Mouse (Mus musculus) stomach, postnatal 0 days (tissue): ENCODE results near the gene 1700088E04Rik. TPM values are rescaled to one million over a fixed set of nuclear protein-coding genes. Genes with fewer than 3 reads are reported as not detected.
A peak's percentile ranks its signal among the peaks of the same experiment; 100 is the strongest.

Experiments
- ATAC-seq: fragments of 200-750 bp; cut with Nextera tagmentation; 2 replicates; pipeline ENCODE4 v1.8.0; 2017; ENCODE audit not compliant: low FRiP score, low TSS enrichment
- DNase-seq: peaks from one replicate; pipeline ENCODE4 v3.0.0-alpha.2; 2016; ENCODE audit warnings: low spot score
- H3K27ac ChIP-seq: fragments of 300-500 bp; sonication (generic); replicated peaks from 2 replicates; pipeline ENCODE4 v1.5.1; 2014; ENCODE audit warnings: mild to moderate bottlenecking, control low read depth
- H3K27me3 ChIP-seq: fragments of 300-500 bp; sonication (generic); 2 replicates; pipeline ENCODE4 v1.6.1; 2014; ENCODE audit warnings: low read length; ENCODE audit not compliant: control insufficient read depth, insufficient read depth
- H3K36me3 ChIP-seq: fragments of 300-500 bp; sonication (generic); 2 replicates; pipeline ENCODE4 v1.6.1; 2014; ENCODE audit warnings: low read length, mixed read lengths; ENCODE audit not compliant: control insufficient read depth, insufficient read depth
- H3K4me1 ChIP-seq: fragments of 300-500 bp; sonication (generic); replicated peaks from 2 replicates; pipeline ENCODE4 v1.6.1; 2014; ENCODE audit warnings: antibody characterized with exemption; ENCODE audit not compliant: control insufficient read depth, insufficient read depth
- H3K4me2 ChIP-seq: fragments of 300-500 bp; sonication (generic); replicated peaks from 2 replicates; pipeline ENCODE4 v1.6.1; 2014; ENCODE audit warnings: low read depth, mild to moderate bottlenecking, control low read depth, moderate library complexity
- H3K4me3 ChIP-seq: fragments of 300-500 bp; sonication (generic); 2 replicates; pipeline ENCODE4 v1.5.1; 2014; ENCODE audit warnings: low read depth, low read length, control low read depth
- H3K9ac ChIP-seq: fragments of 300-500 bp; sonication (generic); 2 replicates; pipeline ENCODE4 v1.6.1; 2014; ENCODE audit warnings: mild to moderate bottlenecking, low read length, control low read depth, mixed read lengths
- H3K9me3 ChIP-seq: fragments of 300-500 bp; sonication (generic); 2 replicates; pipeline ENCODE4 v1.6.1; 2016; ENCODE audit warnings: low read length; ENCODE audit not compliant: control insufficient read depth
- CTCF ChIP-seq: IDR thresholded peaks from 2 replicates; pipeline ENCODE4 v1.5.1; 2016; ENCODE audit warnings: antibody characterized with exemption, low read depth, mild to moderate bottlenecking, moderate library complexity
- EP300 ChIP-seq: optimal IDR thresholded peaks from 2 replicates; pipeline ENCODE3; 2016; ENCODE audit warnings: antibody characterized with exemption
- WGBS: fragments of 180-500 bp; shearing (Covaris S2); extraction: QIAGEN DNeasy Blood & Tissue Kit; methylation state at CpG from one replicate; pipeline ENCODE4 v1.1.7; 2014; 5-methylcytosine and 5-hydroxymethylcytosine counted together
- polyA plus RNA-seq: library from polyadenylated mRNA; unstranded; fragments of >200 nt; fragmentation: Nextera tagmentation; extraction: Ambion mirVana; gene quantifications from 2 replicates; pipeline ENCODE4 v1.2.1, GENCODE M21; 2015

Gene 1700088E04Rik
- polyA plus RNA-seq, 1 experiment from 2014 or later, result 6.4 TPM

- peaks cover 5% of the 10 kb centered on the region for H3K4me1 ChIP-seq
- H3K4me3 ChIP-seq, result peak overlapping the region; percentile 87
- H3K9ac ChIP-seq, result peak overlapping the region; percentile 94
- peaks cover 7% of the 10 kb centered on the region for H3K36me3 ChIP-seq
- H3K4me2 ChIP-seq, result peak overlapping the region; percentile 91
- no peaks in the 10 kb centered on the region for H3K9me3 ChIP-seq
- peak overlapping the region; percentile 98 for H3K27ac ChIP-seq
- ATAC-seq (no peak), DNase-seq (no peak)
- no peak for TF ChIP-seq CTCF
- TF ChIP-seq EP300, result no peak
- WGBS, result 24% methylated on average over 9 of the region's 9 CpGs
- no peaks in the 10 kb centered on the region for H3K27me3 ChIP-seq
These were observed 31.0 kb downstream of the 1700088E04Rik start for GRCm38 (mm10) chr15:79110031-79110430.

GRCm38 (mm10) chr15:79109321-79109934 is 31.6 kb downstream of the 1700088E04Rik start:
- Histone ChIP-seq H3K4me2 (peak overlapping the region; percentile 91), H3K9ac (peak overlapping the region; percentile 94), H3K27ac (peak overlapping the region; percentile 98), H3K4me3 (peak overlapping the region; percentile 87), H3K27me3 (no peaks in the 10 kb centered on the region), H3K4me1 (peaks cover 5% of the 10 kb centered on the region), H3K9me3 (no peaks in the 10 kb centered on the region), H3K36me3 (peaks cover 3% of the 10 kb centered on the region; the same call in 1 of the 2 replicates)
- DNase-seq, result no peak
- under 1% methylated on average over 46 of the region's 46 CpGs for WGBS
- TF ChIP-seq EP300 (no peak), CTCF (no peak)
- peak; percentile 53 for ATAC-seq

DNA sequence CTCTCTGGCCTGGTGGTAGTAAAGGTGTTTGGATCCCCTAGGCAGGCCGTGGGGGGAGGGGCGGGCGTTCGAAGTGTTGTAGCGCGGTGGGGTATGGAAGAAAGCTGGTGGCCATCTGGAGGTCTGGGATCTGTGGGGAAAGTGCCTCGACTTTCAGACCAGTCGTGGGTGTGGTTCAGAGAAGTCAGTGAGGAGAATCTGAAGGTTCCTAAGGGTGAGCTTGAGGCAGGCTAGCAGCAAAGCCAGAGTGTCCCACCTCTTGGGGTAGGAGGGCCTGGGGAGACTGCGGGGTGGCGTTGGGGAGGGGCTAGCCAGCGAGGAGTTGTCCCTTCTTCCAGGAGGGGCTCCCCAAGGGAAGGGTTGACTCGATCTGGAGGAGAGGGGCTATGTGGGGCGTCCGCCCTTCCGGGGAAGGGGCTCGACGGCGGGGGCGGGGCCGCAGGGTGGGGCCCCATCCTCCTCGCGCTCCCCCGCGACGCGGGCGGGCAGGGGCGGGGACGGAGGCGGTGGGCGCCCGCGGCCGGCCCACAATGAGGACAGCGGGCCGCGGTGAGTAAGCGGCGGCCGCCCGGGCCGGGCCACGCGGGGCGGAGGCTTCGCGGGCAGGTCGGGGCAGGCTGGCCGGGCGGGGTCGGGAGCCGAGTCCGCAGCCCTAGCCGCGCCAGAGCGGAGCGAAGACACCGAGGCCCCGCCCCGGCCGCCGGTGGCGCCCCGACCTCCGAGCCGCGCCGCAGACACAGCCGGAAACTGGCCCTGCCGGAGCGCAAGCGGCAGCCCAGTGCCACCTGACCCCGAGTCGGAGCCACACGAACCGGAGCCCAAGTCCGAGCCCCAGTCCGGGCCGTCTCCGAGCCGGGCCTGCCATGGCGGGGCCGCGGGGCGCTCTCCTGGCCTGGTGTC is 32.4 kb downstream of the 1700088E04Rik start, which contains the start of gene Micall1:
Gene Micall1, plus strand, starts transcription at position 478 of the 900 bp plus-strand sequence.
- Histone ChIP-seq H3K4me1 (peaks cover 5% of the 10 kb centered on the region), H3K36me3 (peaks cover 3% of the 10 kb centered on the region; the same call in 1 of the 2 replicates), H3K9me3 (no peaks in the 10 kb centered on the region), H3K4me3 (peak within 1 kb of the TSS; percentile 87), H3K27ac (peak within 1 kb of the TSS; percentile 98), H3K27me3 (no peaks in the 10 kb centered on the region), H3K9ac (peak within 1 kb of the TSS; percentile 94), H3K4me2 (peak within 1 kb of the TSS; percentile 91)
- peak; percentile 82 for DNase-seq
- TF ChIP-seq CTCF (no peak), EP300 (no peak)
- peak; percentile 89 for ATAC-seq
- WGBS, result under 1% methylated on average over 47 of the region's 85 CpGs

DNA sequence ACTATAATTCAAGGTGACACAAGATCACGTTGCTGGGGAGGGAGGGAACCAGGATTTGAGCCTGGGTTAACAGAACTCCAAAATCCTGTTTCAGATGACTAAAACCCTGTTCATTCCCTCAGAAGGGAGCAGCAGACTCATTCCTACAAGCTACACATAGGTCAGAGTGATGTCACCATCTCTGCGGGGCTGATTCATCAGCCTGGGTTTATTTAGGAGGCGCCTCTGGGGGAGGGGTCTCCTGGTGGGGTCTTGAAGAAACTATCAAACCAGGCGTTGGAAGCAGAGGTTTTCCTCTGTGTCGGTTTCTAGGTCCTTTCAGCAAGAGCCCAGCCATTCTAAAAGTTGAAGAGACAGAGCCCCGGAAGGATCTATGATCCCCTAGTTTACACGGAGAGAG is 33.1 kb downstream of the 1700088E04Rik start:
- peak overlapping the region; percentile 94 for H3K9ac ChIP-seq
- peak overlapping the region; percentile 98 for H3K27ac ChIP-seq
- no peaks in the 10 kb centered on the region for H3K9me3 ChIP-seq
- H3K36me3 ChIP-seq, result peaks cover 3% of the 10 kb centered on the region; the same call in 1 of the 2 replicates
- no peak for TF ChIP-seq EP300
- no peak for TF ChIP-seq CTCF
- DNase-seq, result peak; percentile 49
- H3K4me2 ChIP-seq, result peak overlapping the region; percentile 91
- WGBS, result 10% methylated on average over 7 of the region's 7 CpGs
- ATAC-seq, result peak; percentile 42; the same call in 1 of the 2 replicates
- H3K4me1 ChIP-seq, result peaks cover 5% of the 10 kb centered on the region
- no peaks in the 10 kb centered on the region for H3K27me3 ChIP-seq
- peak overlapping the region; percentile 87 for H3K4me3 ChIP-seq

DNA sequence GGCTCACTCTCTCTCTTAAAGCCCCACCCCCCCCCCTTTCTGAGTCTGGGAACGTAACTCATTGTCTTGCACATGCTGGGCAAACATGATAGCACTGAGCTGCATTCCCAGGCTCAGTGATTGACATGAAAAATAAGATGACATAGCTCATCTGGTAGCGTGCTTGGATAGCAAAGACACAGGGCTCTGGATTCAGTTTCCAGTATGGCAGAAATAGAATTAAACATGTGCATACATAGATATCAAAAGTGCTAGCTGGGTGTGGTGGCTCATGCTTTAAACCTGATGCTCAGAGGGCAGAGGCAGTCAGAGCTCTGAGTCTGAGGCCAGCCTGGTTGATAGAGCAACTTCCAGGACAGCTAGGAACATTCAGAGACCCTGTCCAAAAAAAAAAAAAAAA is 35.2 kb downstream of the 1700088E04Rik start:
- no peak overlapping the region for H3K9ac ChIP-seq
- H3K36me3 ChIP-seq, result no peaks in the 10 kb centered on the region
- TF ChIP-seq CTCF, result no peak
- no peak for TF ChIP-seq EP300
- 54% methylated on average over 2 of the region's 2 CpGs for WGBS
- no peak overlapping the region for H3K27ac ChIP-seq
- no peaks in the 10 kb centered on the region for H3K27me3 ChIP-seq
- peaks cover 4% of the 10 kb centered on the region; the same call in 1 of the 2 replicates for H3K4me1 ChIP-seq
- no peaks in the 10 kb centered on the region for H3K9me3 ChIP-seq
- ATAC-seq, result no peak
- no peak overlapping the region for H3K4me3 ChIP-seq
- no peak overlapping the region for H3K4me2 ChIP-seq
- DNase-seq, result no peak
